10 mouse cellular contexts compared by ENCODE assay signal in genomic region chr13:99447002-99447401, GRCm38 (mm10).
DNase-seq lines count a peak whose midpoint lies in the region; ATAC-seq and TF ChIP-seq lines count a peak whose summit lies in the region.
"Had no signal": no experiment of that assay in that cellular context is flagged by ENCODE, and none has a peak within 500 bp of the region (broad histone marks: within the 10 kb centered on the region; RNA-seq: fewer than 3 reads in every experiment).

No protein-coding gene starts in this region.

- H3K4me2 ChIP-seq in hindbrain, embryonic 14.5 days (replicated peaks) = peak overlapping the region; percentile 39
- 0 out of 2 replicates have a peak overlapping the region, but pooled peaks have one; percentile 10 for H3K4me2 ChIP-seq in midbrain, postnatal 0 days (ENCODE audit: low read depth, low read length, poor library complexity, severe bottlenecking)

- H3K27me3 ChIP-seq in hindbrain, embryonic 14.5 days (ENCODE audit: control insufficient read depth, insufficient read depth, low read length) = no peaks in the 10 kb centered on the region
- H3K27me3 ChIP-seq in midbrain, postnatal 0 days (ENCODE audit: insufficient read depth, low read length) = no peaks in the 10 kb centered on the region

- H3K9me3 ChIP-seq in hindbrain, embryonic 14.5 days (ENCODE audit: control insufficient read depth, low read length) = no peaks in the 10 kb centered on the region
- no peaks in the 10 kb centered on the region for H3K9me3 ChIP-seq in midbrain, postnatal 0 days (ENCODE audit: low read length)

- peak overlapping the region; percentile 39 for H3K9ac ChIP-seq in hindbrain, embryonic 14.5 days
- H3K9ac ChIP-seq in midbrain, postnatal 0 days (replicated peaks; ENCODE audit: low read length, poor library complexity, severe bottlenecking) = peak overlapping the region; percentile 29

- no peak for TF ChIP-seq CTCF in gastrocnemius, adult 2 months (IDR thresholded peaks at IDR 0.05)
- no peak for TF ChIP-seq CTCF in embryonic fibroblast, embryonic 13.5 days (IDR thresholded peaks at IDR 0.05; ENCODE audit: borderline replicate concordance, insufficient read depth, low read length)
- no peak for TF ChIP-seq CTCF in midbrain, postnatal 0 days (IDR thresholded peaks at IDR 0.05)

- DNase-seq in gastrocnemius, adult 2 months = no peak
- DNase-seq in gastrocnemius, postnatal 14 days = no peak
- no peak for DNase-seq in hindbrain, embryonic 14.5 days (ENCODE audit: low spot score)
- DNase-seq in midbrain, postnatal 0 days (ENCODE audit: low spot score) = no peak
- DNase-seq in kidney, postnatal 14 days = no peak
- DNase-seq in T-cell, adult 2 months (ENCODE audit: low spot score) = no peak
- DNase-seq: thymus, postnatal 14 days had no signal

- TF ChIP-seq POLR2A in embryonic fibroblast, embryonic 13.5 days (IDR thresholded peaks at IDR 0.05; ENCODE audit: low read depth, low read length) = no peak

- no peak for ATAC-seq in hindbrain, embryonic 14.5 days (ENCODE audit: low FRiP score)
- ATAC-seq in midbrain, postnatal 0 days (ENCODE audit: low FRiP score) = no peak
- ATAC-seq in megakaryocyte, adult 5-6 weeks (ENCODE audit: poor library complexity, severe bottlenecking) = no peak
- ATAC-seq: intestine, postnatal 0 days had no signal

- H3K36me3 ChIP-seq in hindbrain, embryonic 14.5 days (replicated peaks; ENCODE audit: control insufficient read depth, insufficient read depth) = peaks cover 5% of the 10 kb centered on the region
- H3K36me3 ChIP-seq in midbrain, postnatal 0 days (ENCODE audit: insufficient read depth, low read length) = peaks cover 1% of the 10 kb centered on the region

- H3K27ac ChIP-seq in gastrocnemius, adult 2 months = peak overlapping the region; percentile 76
- peak overlapping the region; percentile 71 for H3K27ac ChIP-seq in embryonic fibroblast, embryonic 13.5 days (ENCODE audit: insufficient read depth, low read length)
- H3K27ac ChIP-seq in hindbrain, embryonic 14.5 days = peak overlapping the region; percentile 77
- peak overlapping the region; percentile 39; the same call in 1 of the 2 replicates for H3K27ac ChIP-seq in midbrain, postnatal 0 days (ENCODE audit: low read depth, low read length)

- intact Hi-C loops in gastrocnemius, adult 2 months (cut with DNase I) = no loop called here
- intact Hi-C loops in gastrocnemius, postnatal 14 days (cut with DNase I; ENCODE audit: low total_unique reads) = no loop called here

- peak overlapping the region; percentile 61 for H3K4me3 ChIP-seq in gastrocnemius, adult 2 months
- H3K4me3 ChIP-seq in embryonic fibroblast, embryonic 13.5 days (ENCODE audit: insufficient read depth, low read length) = no peak overlapping the region
- H3K4me3 ChIP-seq in hindbrain, embryonic 14.5 days (replicated peaks; ENCODE audit: low read length) = peak overlapping the region; percentile 17
- H3K4me3 ChIP-seq in midbrain, postnatal 0 days (ENCODE audit: low read depth, low read length) = no peak overlapping the region

- H3K4me1 ChIP-seq in embryonic fibroblast, embryonic 13.5 days (ENCODE audit: control insufficient read depth, insufficient read depth, low read length) = peaks cover 16% of the 10 kb centered on the region
- H3K4me1 ChIP-seq in hindbrain, embryonic 14.5 days (replicated peaks; ENCODE audit: control insufficient read depth, insufficient read depth, low read length) = peaks cover 84% of the 10 kb centered on the region
- peaks cover 48% of the 10 kb centered on the region for H3K4me1 ChIP-seq in midbrain, postnatal 0 days (ENCODE audit: insufficient read depth, low read length)

- 19% methylated on average over 7 of the region's 7 CpGs for WGBS in hindbrain, embryonic 14.5 days
- 31% methylated on average over 7 of the region's 7 CpGs for WGBS in midbrain, postnatal 0 days

Comparison
In these comparisons a context has a peak if more than half of its experiments do, and no peak if none do; other contexts are left out.
1. H3K4me3 ChIP-seq: peak in gastrocnemius, adult 2 months (single experiment) and hindbrain, embryonic 14.5 days (single experiment); none in embryonic fibroblast, embryonic 13.5 days (single experiment) and midbrain, postnatal 0 days (single experiment).
2. Peak in every context shown above with its lines, with median percentiles within 50 percentile points of each other: H3K27ac ChIP-seq.